Mouse (Mus musculus) thymus, adult 2 months (tissue): ENCODE data around the gene Txnrd2.

Experiments
- CTCF ChIP-seq: fragments of 200-500 bp; IDR thresholded peaks from 2 replicates; pipeline ENCODE4 v1.5.1; 2012; ENCODE audit warnings: mild to moderate bottlenecking, control low read depth, low read length, moderate library complexity, borderline replicate concordance; ENCODE audit not compliant: control insufficient read depth, poor library complexity, insufficient read depth; ENCODE audit errors: extremely low read depth
- POLR2A ChIP-seq: fragments of 200-500 bp; IDR thresholded peaks from 2 replicates; pipeline ENCODE4 v1.6.1; 2012; ENCODE audit warnings: mild to moderate bottlenecking, low read length, control low read depth, moderate library complexity; ENCODE audit not compliant: control insufficient read depth, poor library complexity, insufficient read depth; ENCODE audit errors: extremely low read depth

- TF ChIP-seq CTCF: no peak
- no peak for TF ChIP-seq POLR2A
Observed at GRCm38 (mm10) chr16:18386451-18386850, 39.7 kb upstream of the Txnrd2 start.
